Mouse (Mus musculus): ENCODE results near the gene Ppp3r1. TPM values are rescaled to one million over a fixed set of nuclear protein-coding genes. Genes with fewer than 3 reads are reported as not detected.

Gene Ppp3r1
- 100 to 1,000 TPM; 455 to 477 TPM for total RNA-seq (2021)

DNA sequence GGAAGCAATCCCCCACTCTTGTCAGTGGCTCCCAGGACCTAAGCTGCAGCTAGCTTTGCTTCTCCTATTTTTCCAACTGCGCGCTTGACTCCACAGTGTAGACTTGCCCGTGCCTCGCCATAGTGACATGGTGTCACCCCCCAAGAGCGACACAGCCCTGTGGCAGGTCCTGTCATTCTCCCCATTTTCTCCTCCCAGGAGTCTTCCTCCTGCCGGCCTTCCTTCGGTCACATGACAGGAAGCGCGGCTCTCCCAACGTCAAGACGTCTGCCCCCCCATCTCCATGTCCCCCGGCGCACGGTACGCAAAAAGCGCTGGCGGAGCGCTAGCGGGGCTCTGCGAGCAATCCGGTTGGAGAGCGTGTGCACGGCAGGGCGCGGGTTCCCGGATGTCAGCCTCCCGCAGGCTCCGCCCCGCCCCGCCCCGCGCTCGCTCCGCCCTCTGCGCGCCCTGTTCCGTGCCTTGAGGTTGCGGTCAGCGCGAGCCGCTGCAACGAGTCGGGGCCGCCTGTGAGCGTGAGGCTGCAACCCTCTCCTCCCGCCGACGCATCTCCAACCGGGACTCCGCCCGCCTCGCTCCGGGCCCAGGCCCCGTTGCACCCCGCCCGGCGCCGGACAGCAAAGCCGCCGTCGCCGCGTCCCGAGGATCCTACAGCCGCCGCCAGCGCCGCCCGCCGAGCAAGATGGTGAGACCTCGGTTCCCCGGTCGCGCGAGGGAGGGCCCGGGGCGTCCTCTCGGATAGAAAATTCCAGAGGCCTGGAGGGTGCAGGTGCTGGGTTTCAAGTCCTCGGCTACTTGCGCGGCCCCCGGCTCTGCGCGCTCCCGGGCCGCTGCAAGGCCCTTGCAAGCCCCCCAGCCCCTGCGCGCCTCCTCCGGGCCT, at the start of gene Ppp3r1:
Ppp3r1 (plus strand) TSS at position 406 of the 880 bp plus-strand sequence.
- intact Hi-C loops (cut with DNase I) = no loop called here
- DNase-seq (ENCODE audit: extremely low spot score in 1 of 2, low spot score in 2 of 2) = peak; percentile 94 to 99

DNA sequence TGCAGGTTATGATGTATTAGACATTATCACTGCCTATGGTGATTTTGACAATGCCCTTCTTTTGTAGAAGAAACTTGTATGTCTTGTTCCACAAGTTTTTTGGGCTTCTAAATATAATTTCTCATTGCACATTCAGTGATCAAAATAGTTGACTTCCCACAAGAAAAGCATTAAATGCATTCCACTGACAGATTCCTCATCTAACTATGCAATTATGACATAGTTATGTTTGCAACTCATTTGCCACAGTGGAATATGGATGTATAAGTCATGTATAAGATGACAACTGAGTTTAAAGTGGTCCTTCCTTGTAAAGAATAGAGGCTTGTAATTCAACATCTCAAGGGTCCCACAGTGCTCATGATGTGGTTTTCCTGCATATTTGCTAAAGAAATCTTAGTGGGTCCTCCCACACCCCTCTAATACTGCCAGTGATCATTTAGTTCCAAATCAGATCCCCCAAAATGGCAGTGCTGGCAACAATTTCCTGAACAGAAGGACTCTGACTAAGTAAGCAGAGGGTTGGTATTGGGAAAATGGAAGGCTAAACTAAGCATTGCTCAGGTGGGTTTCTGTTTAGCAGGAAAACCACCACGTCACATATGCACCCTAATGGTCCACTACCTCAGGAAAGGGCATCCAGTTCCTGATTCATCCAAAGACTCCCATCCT, 46.5 kb upstream of the Ppp3r1 start:
- intact Hi-C loops (cut with DNase I) = no loop called here

DNA sequence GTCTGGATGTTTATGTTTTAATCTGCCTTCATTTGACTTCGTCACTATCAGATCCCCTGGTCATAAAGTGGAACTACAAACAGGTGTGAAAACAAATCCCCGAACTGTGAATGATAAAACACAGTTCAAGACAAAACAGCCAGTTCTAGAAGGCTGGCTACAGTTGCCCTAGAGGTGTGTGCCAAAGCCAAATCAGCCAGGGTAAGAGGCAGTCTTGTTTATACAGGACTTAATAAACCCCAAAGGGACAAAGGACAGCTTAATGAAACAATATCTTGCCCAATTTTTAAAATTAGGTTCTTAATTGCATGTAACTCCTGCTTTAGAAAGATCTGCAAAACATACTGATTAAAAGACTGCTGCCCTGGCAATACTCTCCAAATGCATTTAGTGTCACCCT, 32.6 kb upstream of the Ppp3r1 start:
- intact Hi-C loops (cut with DNase I) = no loop called here

More for the DNA sequence above, 46.5 kb upstream of the Ppp3r1 start:
- DNase-seq (ENCODE audit: extremely low spot score in 1 of 2, low spot score in 2 of 2) = no peak

DNA sequence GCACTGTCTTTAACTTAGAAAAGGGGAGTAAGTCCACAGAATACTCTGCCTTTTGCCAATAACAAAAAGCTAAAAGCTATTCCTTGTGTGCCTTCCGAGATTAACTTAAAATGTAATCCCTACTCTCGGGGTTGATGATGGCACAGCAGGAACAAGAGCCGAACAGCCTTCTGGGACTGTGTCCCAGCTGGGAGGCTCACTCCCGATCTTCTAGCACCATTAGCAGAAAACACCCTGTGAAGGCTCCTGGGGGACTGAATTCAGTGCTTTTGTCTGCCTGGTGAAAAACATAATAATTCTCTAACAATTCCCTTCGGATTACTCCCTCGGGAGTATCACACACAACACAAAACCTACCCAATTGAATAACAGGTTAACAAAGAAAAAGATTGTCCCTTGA, 23.4 kb upstream of the Ppp3r1 start:
- intact Hi-C loops (cut with DNase I) = no loop called here
- no peak for DNase-seq (ENCODE audit: extremely low spot score in 1 of 2, low spot score in 2 of 2)

More for the DNA sequence above, 32.6 kb upstream of the Ppp3r1 start:
- DNase-seq (ENCODE audit: extremely low spot score in 1 of 2, low spot score in 2 of 2) = no peak

DNA sequence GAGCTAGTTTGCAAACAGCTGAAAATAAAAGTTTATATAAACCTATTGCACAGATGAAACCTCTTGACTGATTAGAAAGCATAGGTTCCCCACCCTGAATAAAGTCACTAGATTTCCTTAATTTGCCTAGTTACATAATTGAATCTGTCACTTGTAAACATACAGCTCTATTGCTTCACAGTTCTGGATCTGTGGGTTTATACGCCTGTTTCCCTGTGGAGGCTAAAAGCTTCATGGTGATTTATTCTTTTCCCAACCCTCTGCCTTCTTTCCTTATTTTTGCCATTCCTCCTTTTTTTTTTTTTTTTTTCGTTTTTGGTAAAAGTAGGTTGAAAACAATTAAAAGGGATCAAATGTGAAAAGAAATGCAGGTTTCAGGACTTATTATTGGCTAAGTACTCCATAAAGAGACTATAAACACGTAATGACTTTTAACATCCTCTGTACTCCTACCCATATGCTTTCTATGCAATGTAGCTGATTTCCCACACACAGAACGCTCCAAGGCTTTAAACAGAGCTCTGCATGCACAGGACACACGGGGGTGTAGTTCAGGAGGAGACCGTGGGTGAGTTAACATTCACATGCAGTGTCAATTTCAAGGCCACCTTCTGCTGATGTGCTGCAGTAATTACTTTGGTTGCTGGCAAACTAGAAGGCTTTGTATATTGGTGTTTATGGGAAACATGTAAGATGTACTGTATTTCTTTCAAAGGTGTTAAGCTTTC, 20.6 kb upstream of the Ppp3r1 start:
- DNase-seq (ENCODE audit: extremely low spot score in 1 of 2, low spot score in 2 of 2) = no peak
- intact Hi-C loops (cut with DNase I) = no loop called here

DNA sequence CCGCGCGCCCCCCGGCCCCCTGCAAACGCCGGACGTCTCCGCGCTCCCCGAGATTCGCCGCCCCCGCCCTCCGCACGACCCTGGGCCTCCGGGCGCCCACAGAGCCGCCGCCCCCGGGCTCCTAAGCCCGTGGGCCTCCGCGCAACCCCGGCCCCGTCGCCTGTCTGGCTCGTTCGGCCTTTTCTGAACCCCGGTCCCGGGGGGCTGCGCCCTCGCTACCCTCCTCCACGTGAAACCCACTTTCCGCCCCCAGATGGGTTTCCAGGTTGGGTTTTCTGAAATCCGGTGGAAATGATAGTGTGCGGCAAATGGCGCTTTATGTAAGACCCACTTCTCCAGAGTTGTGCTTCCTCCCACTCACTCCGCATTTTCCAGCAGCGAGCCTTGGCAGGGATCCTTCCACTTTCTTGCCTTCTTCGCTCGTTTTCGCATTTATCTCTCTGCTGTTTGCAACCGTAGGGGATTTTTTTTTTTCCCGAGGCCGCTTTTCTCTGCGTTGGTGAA, 727 bp downstream of the Ppp3r1 start:
- DNase-seq (ENCODE audit: extremely low spot score in 1 of 2, low spot score in 2 of 2) = peak; percentile 65 to 73
- intact Hi-C loops (cut with DNase I) = loop anchor here (5.0 kb wide), 1 partner anchor 53 kb away; the partner anchor contains the start of gene Pno1

DNA sequence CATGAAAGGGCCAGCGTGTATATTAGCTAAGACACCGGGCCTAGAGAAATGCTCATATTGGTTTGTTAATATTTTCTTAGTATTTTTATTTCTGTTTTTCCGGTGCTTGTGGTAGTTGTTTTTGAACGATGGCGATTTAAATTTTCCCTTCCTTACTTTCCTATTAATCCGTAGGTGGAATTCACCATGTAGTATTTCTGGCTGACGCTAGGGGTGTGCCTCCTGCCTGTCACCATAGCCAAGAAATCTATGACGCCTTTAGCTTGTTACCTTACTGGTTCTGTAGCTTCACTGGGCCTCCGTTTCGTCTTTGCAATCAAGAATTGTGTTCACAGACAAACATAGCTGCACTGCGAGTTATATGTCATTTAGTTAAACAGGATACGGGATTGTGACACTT, 1.2 kb downstream of the Ppp3r1 start:
- intact Hi-C loops (cut with DNase I) = loop anchor here (5.0 kb wide), 1 partner anchor 52 kb away; the partner anchor contains the start of gene Pno1
- peak; percentile 54 to 56 for DNase-seq (ENCODE audit: extremely low spot score in 1 of 2, low spot score in 2 of 2)

DNA sequence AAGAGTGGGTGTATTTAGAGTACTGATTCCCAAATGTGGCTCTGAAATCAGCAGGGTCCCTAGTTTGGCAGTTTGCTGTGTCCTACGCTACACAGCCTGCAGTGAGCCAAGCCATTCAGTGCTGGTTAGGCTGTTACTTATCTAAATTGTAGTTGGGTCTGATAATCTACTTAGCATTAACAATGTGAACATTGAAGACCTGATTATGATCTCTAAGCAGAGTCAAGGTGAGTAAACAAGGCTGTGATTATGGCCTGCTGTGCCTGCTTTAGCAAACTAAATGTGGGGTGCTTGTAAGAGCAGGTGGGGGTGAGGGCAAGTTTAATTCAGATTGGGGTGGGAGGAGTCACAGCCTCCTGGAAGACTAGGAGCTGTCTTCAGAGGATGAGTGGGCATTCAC, 4.9 kb downstream of the Ppp3r1 start:
- intact Hi-C loops (cut with DNase I) = loop anchor here (5.0 kb wide), 1 partner anchor 48 kb away; the partner anchor contains the start of gene Pno1
- DNase-seq (ENCODE audit: extremely low spot score in 1 of 2, low spot score in 2 of 2) = no peak

DNA sequence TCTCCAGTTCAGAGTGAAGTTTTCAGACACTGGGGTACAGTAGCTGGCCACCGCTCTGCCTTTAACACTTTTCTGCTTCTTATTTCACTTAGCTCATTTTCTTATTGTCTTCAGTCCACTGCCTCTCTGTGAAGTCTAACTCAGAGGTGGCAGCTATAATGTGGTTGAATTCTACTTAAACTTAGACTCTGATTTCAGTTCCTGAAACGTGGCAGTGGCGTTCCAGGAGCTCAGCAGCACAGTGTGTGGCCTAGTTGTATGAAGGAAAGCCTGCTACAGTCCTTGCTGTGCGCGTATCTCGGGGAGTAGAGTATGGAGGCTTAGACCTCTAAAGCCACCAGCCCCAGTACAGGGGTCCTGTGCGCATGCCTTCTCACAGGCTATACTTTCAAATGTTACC, 7.6 kb downstream of the Ppp3r1 start:
- intact Hi-C loops (cut with DNase I) = no loop called here
- DNase-seq (ENCODE audit: extremely low spot score in 1 of 2, low spot score in 2 of 2) = no peak

DNA sequence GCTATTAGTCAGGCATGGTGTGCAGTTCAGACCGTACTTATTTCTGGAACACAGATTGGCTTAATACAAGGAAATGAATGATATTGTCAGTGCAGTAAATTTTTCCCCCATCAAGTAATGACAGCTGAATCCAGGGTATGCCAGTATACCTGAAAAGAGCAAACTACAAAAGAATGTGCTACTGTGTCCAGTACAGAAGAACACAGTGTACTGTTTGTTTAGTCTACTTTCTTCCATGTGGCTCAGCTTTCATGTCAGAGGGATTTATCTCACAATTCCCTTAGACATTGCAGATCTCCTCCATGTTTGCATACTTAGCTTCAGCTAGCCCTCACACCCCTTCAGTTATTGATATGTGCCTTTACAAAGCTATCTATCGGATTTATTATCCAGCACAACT, 10.2 kb downstream of the Ppp3r1 start:
- no peak for DNase-seq (ENCODE audit: extremely low spot score in 1 of 2, low spot score in 2 of 2)
- intact Hi-C loops (cut with DNase I) = no loop called here

DNA sequence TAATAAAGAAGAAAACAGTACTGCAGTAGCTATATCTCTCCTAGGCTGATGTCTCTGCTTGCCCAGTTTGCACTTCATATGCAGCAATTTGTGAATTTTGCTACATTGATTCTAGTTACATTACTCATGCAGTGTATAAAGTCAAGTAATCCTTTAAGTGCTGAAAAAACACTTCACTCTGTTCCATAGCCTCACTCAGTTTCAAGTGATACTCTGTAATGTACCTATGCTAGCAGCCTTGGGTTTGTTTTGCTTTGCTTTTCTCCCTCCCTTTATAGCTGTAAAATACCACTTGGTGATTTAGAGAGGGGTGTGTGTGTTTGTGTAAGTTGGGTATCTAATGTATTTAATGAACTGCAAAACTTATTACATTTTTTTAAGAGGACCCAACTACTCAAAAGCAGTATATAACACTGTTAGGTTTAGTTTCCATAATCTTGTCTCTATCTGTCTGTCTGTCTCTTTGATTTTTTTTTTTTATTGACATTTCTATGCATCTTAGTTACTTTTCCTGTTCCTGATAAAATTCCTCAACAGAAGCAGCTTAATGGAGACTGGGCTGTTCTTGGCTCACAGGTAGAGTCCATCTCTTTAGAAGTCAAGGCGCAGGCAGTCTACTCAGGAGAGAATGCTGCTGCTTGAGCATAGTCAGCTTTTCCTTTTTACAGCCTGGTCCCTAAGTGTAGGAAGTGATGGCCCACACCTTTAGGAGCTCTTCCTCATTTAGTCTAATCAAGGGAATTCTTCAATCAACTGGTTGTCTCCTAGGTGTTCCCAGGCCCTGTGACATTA, 12.1 kb downstream of the Ppp3r1 start:
- intact Hi-C loops (cut with DNase I) = no loop called here
- no peak for DNase-seq (ENCODE audit: extremely low spot score in 1 of 2, low spot score in 2 of 2)

DNA sequence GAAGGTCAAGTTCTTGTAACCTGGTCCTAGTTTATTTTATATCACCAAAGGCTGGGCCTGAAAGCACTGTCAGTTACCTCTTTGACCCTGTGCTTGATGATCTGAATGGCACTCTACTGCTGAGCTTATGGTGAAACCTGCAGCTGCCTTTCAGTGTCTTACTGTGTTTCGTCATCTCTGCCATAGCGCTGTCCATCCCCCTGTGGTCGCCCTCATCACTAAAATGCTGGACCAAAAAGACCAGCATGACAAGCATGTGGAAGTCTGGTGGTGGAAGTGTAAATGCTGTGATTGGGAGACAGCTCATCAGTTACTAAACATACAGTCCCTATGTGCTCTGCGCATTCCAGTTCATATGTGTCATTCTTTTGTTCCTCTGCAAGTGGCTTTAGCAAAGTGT, 13.2 kb downstream of the Ppp3r1 start:
- no peak for DNase-seq (ENCODE audit: extremely low spot score in 1 of 2, low spot score in 2 of 2)
- intact Hi-C loops (cut with DNase I) = no loop called here

DNA sequence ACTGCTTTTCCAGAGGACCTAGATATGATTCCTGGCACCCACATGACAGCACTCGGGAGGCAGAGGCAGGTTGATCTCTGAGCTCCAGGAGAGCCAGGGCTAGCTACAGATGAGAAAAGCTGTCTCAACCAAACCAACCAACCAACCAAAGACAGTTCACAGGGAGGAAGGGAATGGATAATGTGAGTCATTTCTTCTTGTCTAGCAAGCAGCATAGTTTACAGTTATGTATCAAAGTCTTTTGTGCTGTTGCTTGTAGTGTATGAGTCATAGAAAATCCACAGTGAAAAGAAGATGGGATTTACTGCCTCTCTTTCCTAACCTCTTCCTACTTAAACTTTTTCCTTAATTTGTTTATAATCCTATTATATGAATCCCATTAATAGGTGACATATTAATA, 17.6 kb downstream of the Ppp3r1 start:
- intact Hi-C loops (cut with DNase I) = no loop called here
- DNase-seq (ENCODE audit: extremely low spot score in 1 of 2, low spot score in 2 of 2) = no peak

DNA sequence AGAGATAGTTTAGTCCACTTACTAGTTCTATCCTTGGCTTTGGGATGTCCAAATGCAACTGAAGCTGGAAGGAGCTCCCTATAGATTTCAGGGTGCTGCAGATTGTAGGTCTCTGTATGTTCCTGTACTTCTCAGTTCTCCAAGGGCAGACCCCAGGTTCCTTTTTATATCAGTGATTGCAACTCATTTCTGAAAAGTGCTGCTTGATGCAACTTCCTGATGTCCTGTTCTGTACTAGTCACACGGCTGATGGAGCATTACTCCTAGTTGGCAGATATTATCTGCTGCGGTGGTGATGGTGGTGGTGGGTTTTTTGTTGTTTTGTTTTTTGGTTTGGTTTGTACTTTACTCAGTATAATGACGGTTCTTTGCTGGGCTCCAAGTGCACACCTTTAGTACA, 21.7 kb downstream of the Ppp3r1 start:
- no peak for DNase-seq (ENCODE audit: extremely low spot score in 1 of 2, low spot score in 2 of 2)
- intact Hi-C loops (cut with DNase I) = no loop called here

DNA sequence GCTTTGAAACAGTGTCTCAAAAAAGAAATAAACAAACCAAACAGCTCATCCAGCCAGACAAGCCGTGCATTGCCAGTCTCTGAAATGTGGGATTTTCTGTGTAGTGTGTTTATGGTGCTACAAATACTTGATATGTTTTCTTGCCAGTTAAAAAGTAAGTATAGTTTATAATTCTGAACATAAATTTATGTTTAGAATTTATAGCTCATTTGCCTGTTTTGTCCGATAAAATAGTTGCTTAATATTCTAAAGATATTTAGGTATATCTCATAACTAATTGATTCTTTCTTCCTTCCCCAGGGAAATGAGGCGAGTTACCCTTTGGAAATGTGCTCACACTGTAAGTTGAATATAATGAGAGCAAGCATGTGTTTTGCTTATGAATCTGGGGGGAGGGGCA, 22.7 kb downstream of the Ppp3r1 start, which contains the start of gene Wdr92:
Wdr92 (plus strand) TSS at position 301 of the 400 bp plus-strand sequence.
- intact Hi-C loops (cut with DNase I) = no loop called here
- DNase-seq (ENCODE audit: extremely low spot score in 1 of 2, low spot score in 2 of 2) = no peak

DNA sequence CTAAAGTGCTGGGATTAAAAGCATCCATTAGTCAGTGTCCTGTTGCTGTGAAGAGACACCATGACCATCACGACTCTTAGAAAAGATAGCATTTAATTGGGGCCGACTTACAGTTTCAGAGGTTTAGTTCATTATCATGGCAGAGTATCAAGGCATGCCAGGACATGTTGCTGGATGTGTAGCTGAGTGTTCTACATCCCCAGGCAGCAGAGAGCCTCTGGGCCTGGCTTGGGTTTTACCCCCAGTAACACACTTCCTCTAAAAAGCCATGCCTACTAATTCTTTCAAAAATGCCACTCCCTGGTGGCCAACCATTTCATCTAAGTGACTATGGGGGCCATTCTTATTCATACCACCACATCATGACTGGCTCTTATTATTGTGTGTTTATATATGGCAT, 24.1 kb downstream of the Ppp3r1 start:
- DNase-seq (ENCODE audit: extremely low spot score in 1 of 2, low spot score in 2 of 2) = no peak
- intact Hi-C loops (cut with DNase I) = no loop called here

DNA sequence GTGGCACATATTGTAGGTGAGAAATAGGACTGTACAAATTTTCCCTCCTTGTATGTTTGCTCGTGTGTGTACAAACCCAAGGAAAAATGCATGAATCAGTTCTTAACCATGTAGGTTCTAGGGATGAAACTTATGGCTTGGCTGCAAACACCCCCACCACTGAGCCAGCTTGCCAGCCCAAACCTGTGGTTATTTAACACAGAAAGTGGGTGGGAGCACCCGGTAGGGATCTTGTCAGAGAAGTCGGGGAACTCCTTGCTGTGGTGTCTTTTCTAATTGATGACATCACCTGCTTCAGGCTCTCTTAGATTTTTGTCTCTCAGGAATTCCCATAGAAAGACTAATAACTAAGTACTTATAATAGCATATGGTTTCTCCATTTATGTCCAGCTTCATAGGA, 28.6 kb downstream of the Ppp3r1 start:
- DNase-seq (ENCODE audit: extremely low spot score in 1 of 2, low spot score in 2 of 2) = no peak
- intact Hi-C loops (cut with DNase I) = no loop called here

DNA sequence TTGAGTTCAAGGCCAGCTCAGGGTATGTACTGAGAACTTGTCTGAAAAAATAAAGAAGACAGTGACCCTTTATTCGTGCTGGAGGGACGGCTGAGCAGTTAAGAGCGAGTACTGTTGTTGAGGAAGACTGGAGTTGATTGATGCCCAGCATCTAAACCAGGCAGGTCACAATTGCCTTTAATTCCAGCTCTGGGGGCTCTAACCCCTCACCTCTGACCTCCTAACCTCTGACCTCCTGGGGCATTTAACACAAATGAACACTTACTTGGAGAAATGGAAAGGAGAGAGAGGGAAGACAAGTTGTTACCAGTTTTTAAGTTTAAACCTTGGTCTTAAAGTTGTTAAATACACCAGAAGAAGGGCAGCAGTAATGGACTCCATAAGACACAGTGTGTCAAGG, 29.7 kb downstream of the Ppp3r1 start:
- no peak for DNase-seq (ENCODE audit: extremely low spot score in 1 of 2, low spot score in 2 of 2)
- intact Hi-C loops (cut with DNase I) = no loop called here

Data from left cerebral cortex, postnatal 10 days (tissue).